8 mouse cellular contexts compared by ENCODE assay signal in genomic region chr1:181015558-181015957, GRCm38 (mm10). TPM values are rescaled to one million over a fixed set of nuclear protein-coding genes. Genes with fewer than 3 reads are reported as not detected.
DNase-seq lines count a peak whose midpoint lies in the region; ATAC-seq and TF ChIP-seq lines count a peak whose summit lies in the region.

No protein-coding gene starts in this region.

- H3K4me1 ChIP-seq in stomach, embryonic 16.5 days (ENCODE audit: control insufficient read depth, insufficient read depth, low read length) = peaks cover 23% of the 10 kb centered on the region

- no peaks in the 10 kb centered on the region for H3K36me3 ChIP-seq in stomach, embryonic 16.5 days (ENCODE audit: control insufficient read depth, insufficient read depth, low read length)

- H3K9ac ChIP-seq in stomach, embryonic 16.5 days (ENCODE audit: low read length) = no peak overlapping the region

- peak overlapping the region; percentile 98; the same call in 1 of the 2 replicates for H3K4me2 ChIP-seq in stomach, embryonic 16.5 days (ENCODE audit: low read depth, low read length)

- no peaks in the 10 kb centered on the region for H3K9me3 ChIP-seq in stomach, embryonic 16.5 days (replicated peaks; ENCODE audit: control insufficient read depth, low read length)

- no peak for TF ChIP-seq CTCF in brain, embryonic 14.5 days (IDR thresholded peaks at IDR 0.05; ENCODE audit: borderline replicate concordance, extremely low read depth, insufficient read depth, insufficient read length)

- H3K27ac ChIP-seq in stomach, embryonic 16.5 days (ENCODE audit: low read length) = peak overlapping the region; percentile 79

- H3K27me3 ChIP-seq in stomach, embryonic 16.5 days (ENCODE audit: control insufficient read depth, insufficient read depth, low read length) = no peaks in the 10 kb centered on the region

- TF ChIP-seq POLR2A in brain, embryonic 14.5 days (IDR thresholded peaks at IDR 0.05; ENCODE audit: borderline replicate concordance, extremely low read depth, insufficient read depth, insufficient read length, poor library complexity, severe bottlenecking) = no peak

- no peak overlapping the region for H3K4me3 ChIP-seq in stomach, embryonic 16.5 days (replicated peaks; ENCODE audit: low read length)

- ATAC-seq in stomach, embryonic 16.5 days (ENCODE audit: insufficient read depth, low FRiP score) = no peak
- ATAC-seq in CD4-positive, CD25-positive, alpha-beta regulatory T cell, adult 4 months = no peak

- peak; percentile 36 for DNase-seq in right cerebral cortex, adult 18-20 months
- DNase-seq in right cerebral cortex, postnatal 14 days = no peak
- DNase-seq in brain, embryonic 14.5 days (ENCODE audit: low read depth) = peak; percentile 52
- DNase-seq in heart, adult 8-10 months (ENCODE audit: low spot score) = peak; percentile 94
- peak; percentile 12 to 60 for DNase-seq in layer of hippocampus, postnatal 14 days (ENCODE audit: low spot score in 2 of 2)
- no peak for DNase-seq in c-Kit-positive CD71-positive TER-119-positive erythroid progenitor cells, embryonic 14.5 days (ENCODE audit: low spot score)

RNA-seq across cellular contexts. Expression of gene Ephx1, which starts 5.1 kb away (rescaled TPM):
- 2.8 and 5.1 TPM in 2 replicates for polyA plus RNA-seq in brain, embryonic 14.5 days (2012; rRNA removed)
- 10 to 100 TPM; 35.3 to 51.3 (median 47.1) TPM for total RNA-seq in heart, adult 8-10 months (2022)
- total RNA-seq in layer of hippocampus, postnatal 14 days (2021) = 10 to 100 TPM; 19.7 to 28.3 TPM
- 16.9 and 19.6 TPM in 2 replicates for polyA plus RNA-seq in stomach, embryonic 16.5 days (2015; fragmentation: Nextera tagmentation; extraction: Ambion mirVana)
- 100 to 1,000 TPM; 247 to 262 TPM for polyA plus RNA-seq in CD4-positive, CD25-positive, alpha-beta regulatory T cell, adult 4 months (2017; shearing (Covaris generic))

RNA-seq across cellular contexts. Expression of gene 9130409I23Rik, which starts 35.5 kb away (rescaled TPM):
- polyA plus RNA-seq in brain, embryonic 14.5 days (2012; rRNA removed) = not detected in 2 replicates
- under 1 TPM in 1 of 4 experiments, not detected in 3; 0.14 TPM for total RNA-seq in heart, adult 8-10 months (2022)
- total RNA-seq in layer of hippocampus, postnatal 14 days (2021) = not detected
- 0.09 TPM in 1 of 2 replicates, not detected in the other for polyA plus RNA-seq in stomach, embryonic 16.5 days (2015; fragmentation: Nextera tagmentation; extraction: Ambion mirVana)
- not detected for polyA plus RNA-seq in CD4-positive, CD25-positive, alpha-beta regulatory T cell, adult 4 months (2017; shearing (Covaris generic))

Comparison
In these comparisons a context has a peak if more than half of its experiments do, and no peak if none do; other contexts are left out.
1. DNase-seq: peak in right cerebral cortex, adult 18-20 months (single experiment), brain, embryonic 14.5 days (single experiment), heart, adult 8-10 months (single experiment) and layer of hippocampus, postnatal 14 days (2 of 2); none in right cerebral cortex, postnatal 14 days (single experiment) and c-Kit-positive CD71-positive TER-119-positive erythroid progenitor cells, embryonic 14.5 days (single experiment).
2. RNA of gene Ephx1, which starts 5.1 kb away (polyA plus RNA-seq): 247 to 262 TPM in CD4-positive, CD25-positive, alpha-beta regulatory T cell, adult 4 months; 16.9 to 19.6 TPM in stomach, embryonic 16.5 days and 2.8 to 5.1 TPM in brain, embryonic 14.5 days; every median in the first group is over 10 times any median in the second.